Mouse (Mus musculus) ES-E14 (cell line): ENCODE results near the gene Bbs12.

ENCODE experiments used
- CHD2 ChIP-seq: IDR thresholded peaks from 2 replicates; pipeline ENCODE4 v1.6.1; 2014; ENCODE audit warnings: mild to moderate bottlenecking, low read depth, low read length, inconsistent platforms
- HCFC1 ChIP-seq: IDR thresholded peaks from 2 replicates; pipeline ENCODE4 v1.6.1; 2012; ENCODE audit warnings: low read length, inconsistent platforms, borderline replicate concordance; ENCODE audit not compliant: insufficient read depth
- MAFK ChIP-seq: IDR thresholded peaks from 2 replicates; pipeline ENCODE4 v1.6.1; 2014; ENCODE audit warnings: mild to moderate bottlenecking, low read depth, low read length, inconsistent platforms; ENCODE audit not compliant: insufficient read depth
- ZC3H11A ChIP-seq: IDR thresholded peaks from 2 replicates; pipeline ENCODE4 v1.6.1; 2012; ENCODE audit warnings: low read depth, mild to moderate bottlenecking, inconsistent platforms, low read length, borderline replicate concordance

DNA sequence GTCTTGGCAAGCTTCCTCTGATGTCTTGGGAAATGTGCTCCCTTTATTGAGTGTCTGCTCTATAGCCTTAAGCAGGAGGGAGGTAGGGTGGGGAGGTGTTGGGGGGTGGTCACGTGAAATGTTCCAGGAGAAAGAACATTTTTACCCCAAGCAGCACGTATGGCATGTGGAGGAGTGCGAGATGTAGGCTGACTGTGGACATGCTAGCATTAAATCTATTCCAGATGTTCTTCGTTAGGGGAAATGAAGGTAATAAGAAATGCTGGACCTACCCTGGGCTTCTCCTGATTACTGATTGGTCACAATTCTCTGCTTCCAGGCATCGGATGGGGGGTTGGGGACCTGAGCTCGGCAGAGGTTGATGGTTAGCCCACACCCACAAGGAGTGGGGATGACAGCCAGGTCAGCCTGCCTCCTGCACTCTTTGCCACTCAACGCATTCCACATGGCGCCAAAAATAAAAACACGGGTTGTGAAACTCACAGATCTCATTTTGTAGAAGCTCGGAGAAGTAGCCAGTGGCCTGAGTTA lies 41.7 kb downstream of the Bbs12 start:
- no peak for TF ChIP-seq HCFC1
- no peak for TF ChIP-seq MAFK
- TF ChIP-seq CHD2, result no peak
- TF ChIP-seq ZC3H11A, result no peak
